Mouse (Mus musculus): ENCODE data around the gene Plekhn1. TPM values are rescaled to one million over a fixed set of nuclear protein-coding genes. Genes with fewer than 3 reads are reported as not detected.
A peak's percentile ranks its signal among the peaks of the same experiment; 100 is the strongest.

Plekhn1 gene
- polyA plus RNA-seq, 1 experiment from 2014 or later: 18.5 TPM

DNA sequence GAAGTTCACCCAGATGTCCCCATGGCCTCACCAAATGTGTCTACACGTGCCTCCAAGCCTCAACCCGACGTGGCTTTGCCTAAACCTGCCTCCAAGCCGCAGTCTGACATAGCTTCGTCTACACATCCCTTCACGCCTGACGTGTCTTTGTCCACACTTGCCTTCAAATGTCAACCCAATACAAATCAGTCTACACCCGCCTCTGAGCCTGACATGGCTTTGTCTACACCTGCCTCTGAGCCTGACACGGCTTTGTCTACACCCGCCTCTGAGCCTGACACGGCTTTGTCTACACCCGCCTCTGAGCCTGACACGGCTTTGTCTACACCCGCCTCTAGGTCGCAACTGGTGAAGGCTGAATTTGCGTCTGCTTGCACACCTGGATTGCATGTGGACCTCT, 16.8 kb downstream of the Plekhn1 start:
- Histone ChIP-seq H3K9me3 (ENCODE audit: control insufficient read depth, low read length) (no peaks in the 10 kb centered on the region), H3K9ac (ENCODE audit: low read length) (no peak overlapping the region), H3K4me2 (ENCODE audit: low read depth, low read length) (no peak overlapping the region), H3K27me3 (ENCODE audit: control insufficient read depth, insufficient read depth, low read depth, low read length) (no peaks in the 10 kb centered on the region), H3K36me3 (ENCODE audit: control insufficient read depth, insufficient read depth, low read length) (no peaks in the 10 kb centered on the region), H3K4me1 (replicated peaks; ENCODE audit: control insufficient read depth, insufficient read depth, low read length) (no peaks in the 10 kb centered on the region), H3K4me3 (ENCODE audit: low read length) (no peak overlapping the region), H3K27ac (ENCODE audit: low read length) (no peak overlapping the region)
- 67% methylated on average over 14 of the region's 16 CpGs for WGBS
- no peak; the same call in 1 of the 2 replicates for ATAC-seq (ENCODE audit: low read depth)

- Histone ChIP-seq H3K9me3 (ENCODE audit: control insufficient read depth, low read length) (no peaks in the 10 kb centered on the region), H3K4me2 (ENCODE audit: low read depth, low read length) (no peak overlapping the region), H3K36me3 (ENCODE audit: control insufficient read depth, insufficient read depth, low read length) (no peaks in the 10 kb centered on the region), H3K27me3 (ENCODE audit: control insufficient read depth, insufficient read depth, low read depth, low read length) (no peaks in the 10 kb centered on the region), H3K27ac (ENCODE audit: low read length) (no peak overlapping the region), H3K4me3 (ENCODE audit: low read length) (no peak overlapping the region), H3K4me1 (replicated peaks; ENCODE audit: control insufficient read depth, insufficient read depth, low read length) (no peaks in the 10 kb centered on the region), H3K9ac (ENCODE audit: low read length) (no peak overlapping the region)
- ATAC-seq (ENCODE audit: low read depth): no peak
- 76% methylated on average over 16 of the region's 16 CpGs for WGBS
These were observed 17.5 kb downstream of the Plekhn1 start for GRCm38 (mm10) chr4:156217022-156217669.

DNA sequence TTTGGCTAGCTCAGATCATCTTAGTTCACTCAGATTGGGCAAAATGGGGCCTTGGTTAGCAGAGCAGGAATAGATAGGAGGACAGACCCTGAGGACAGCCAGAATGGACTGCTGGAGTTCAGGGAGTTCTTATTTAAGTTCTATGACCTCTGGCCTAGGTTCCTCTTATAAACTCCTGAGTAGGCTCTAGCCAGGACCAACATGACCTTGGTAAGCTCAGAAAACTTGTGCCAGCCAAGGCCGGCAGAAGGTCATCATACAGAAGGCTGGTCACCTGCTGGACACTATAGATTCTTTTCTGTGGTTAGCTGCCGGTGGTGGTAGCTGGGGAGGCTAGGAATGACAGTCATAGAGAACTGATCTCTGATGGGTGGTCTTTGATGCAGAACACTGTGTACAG, 18.5 kb downstream of the Plekhn1 start:
- H3K4me3 ChIP-seq (ENCODE audit: low read length): no peak overlapping the region
- no peaks in the 10 kb centered on the region for H3K9me3 ChIP-seq (ENCODE audit: control insufficient read depth, low read length)
- no peak overlapping the region for H3K9ac ChIP-seq (ENCODE audit: low read length)
- H3K27me3 ChIP-seq (ENCODE audit: control insufficient read depth, insufficient read depth, low read depth, low read length): no peaks in the 10 kb centered on the region
- no peaks in the 10 kb centered on the region for H3K4me1 ChIP-seq (replicated peaks; ENCODE audit: control insufficient read depth, insufficient read depth, low read length)
- no peak overlapping the region for H3K27ac ChIP-seq (ENCODE audit: low read length)
- ATAC-seq (ENCODE audit: low read depth): no peak
- H3K36me3 ChIP-seq (ENCODE audit: control insufficient read depth, insufficient read depth, low read length): no peaks in the 10 kb centered on the region
- H3K4me2 ChIP-seq (ENCODE audit: low read depth, low read length): no peak overlapping the region
- 89% methylated on average over 2 of the region's 2 CpGs for WGBS

- no peak for ATAC-seq (ENCODE audit: low read depth)
- Histone ChIP-seq H3K36me3 (ENCODE audit: control insufficient read depth, insufficient read depth, low read length) (no peaks in the 10 kb centered on the region), H3K4me1 (replicated peaks; ENCODE audit: control insufficient read depth, insufficient read depth, low read length) (no peaks in the 10 kb centered on the region), H3K4me3 (ENCODE audit: low read length) (no peak within 1 kb of the TSS), H3K4me2 (ENCODE audit: low read depth, low read length) (no peak within 1 kb of the TSS), H3K9me3 (ENCODE audit: control insufficient read depth, low read length) (no peaks in the 10 kb centered on the region), H3K27me3 (ENCODE audit: control insufficient read depth, insufficient read depth, low read depth, low read length) (no peaks in the 10 kb centered on the region), H3K9ac (ENCODE audit: low read length) (no peak within 1 kb of the TSS), H3K27ac (ENCODE audit: low read length) (no peak within 1 kb of the TSS)
- 57% methylated on average over 4 of the region's 4 CpGs for WGBS
These were observed 19.0 kb downstream of the Plekhn1 start, which contains the start of gene Perm1 for GRCm38 (mm10) chr4:156215649-156216048. Gene Perm1, plus strand, starts transcription at chr4:156215868.

GRCm38 (mm10) chr4:156213134-156213533, 21.5 kb downstream of the Plekhn1 start:
- no peak overlapping the region for H3K9ac ChIP-seq (ENCODE audit: low read length)
- ATAC-seq (ENCODE audit: low read depth): no peak
- WGBS: 91% methylated on average over 13 of the region's 13 CpGs

DNA sequence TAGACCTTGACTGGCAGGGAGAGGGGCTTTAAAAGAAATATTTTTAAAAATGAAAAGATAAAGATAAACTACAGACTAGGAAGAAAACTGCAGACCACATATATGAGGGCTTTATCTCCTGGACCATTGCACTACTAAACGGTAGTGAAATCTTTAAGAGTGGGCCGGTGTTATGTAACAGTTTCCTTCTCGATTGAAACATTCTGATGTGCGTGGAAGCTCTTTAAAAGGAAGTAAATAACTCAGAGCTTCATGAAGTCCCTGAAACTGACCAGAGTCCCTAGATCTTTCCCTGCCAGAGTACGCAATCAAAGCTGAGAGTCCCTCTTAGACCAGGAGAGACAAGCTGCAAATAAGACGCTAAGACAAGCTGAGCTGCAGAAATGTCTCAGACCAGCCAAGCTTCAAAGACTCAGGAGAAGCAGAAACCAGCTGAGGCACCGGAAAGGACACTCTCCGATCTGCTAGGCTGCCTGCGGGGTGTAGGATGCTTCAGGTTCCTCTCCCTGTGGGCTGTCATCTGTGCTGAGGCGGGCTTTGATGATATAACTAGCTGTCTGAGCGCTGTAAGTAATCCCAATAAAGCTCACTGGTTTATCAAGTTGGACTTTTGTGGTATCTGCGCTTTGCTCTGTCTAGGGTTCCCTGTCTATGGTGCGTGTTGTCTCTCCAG, 24.6 kb downstream of the Plekhn1 start:
- H3K4me2 ChIP-seq (ENCODE audit: low read depth, low read length): no peak overlapping the region
- no peak overlapping the region for H3K27ac ChIP-seq (ENCODE audit: low read length)
- no peak overlapping the region for H3K9ac ChIP-seq (ENCODE audit: low read length)
- no peak overlapping the region for H3K4me3 ChIP-seq (ENCODE audit: low read length)
- no peaks in the 10 kb centered on the region for H3K36me3 ChIP-seq (ENCODE audit: control insufficient read depth, insufficient read depth, low read length)
- ATAC-seq (ENCODE audit: low read depth): no peak
- no peaks in the 10 kb centered on the region for H3K27me3 ChIP-seq (ENCODE audit: control insufficient read depth, insufficient read depth, low read depth, low read length)
- H3K9me3 ChIP-seq (ENCODE audit: control insufficient read depth, low read length): no peaks in the 10 kb centered on the region
- no peaks in the 10 kb centered on the region for H3K4me1 ChIP-seq (replicated peaks; ENCODE audit: control insufficient read depth, insufficient read depth, low read length)
- WGBS: 63% methylated on average over 13 of the region's 13 CpGs

More at GRCm38 (mm10) chr4:156213134-156213533, 21.5 kb downstream of the Plekhn1 start:
- no peaks in the 10 kb centered on the region for H3K9me3 ChIP-seq (ENCODE audit: control insufficient read depth, low read length)
- H3K27ac ChIP-seq (ENCODE audit: low read length): no peak overlapping the region
- no peak overlapping the region for H3K4me2 ChIP-seq (ENCODE audit: low read depth, low read length)
- H3K4me1 ChIP-seq (replicated peaks; ENCODE audit: control insufficient read depth, insufficient read depth, low read length): no peaks in the 10 kb centered on the region
- H3K4me3 ChIP-seq (ENCODE audit: low read length): no peak overlapping the region
- no peaks in the 10 kb centered on the region for H3K36me3 ChIP-seq (ENCODE audit: control insufficient read depth, insufficient read depth, low read length)
- no peaks in the 10 kb centered on the region for H3K27me3 ChIP-seq (ENCODE audit: control insufficient read depth, insufficient read depth, low read depth, low read length)

- H3K4me3 ChIP-seq (ENCODE audit: low read length): no peak overlapping the region
- H3K9ac ChIP-seq (ENCODE audit: low read length): no peak overlapping the region
- peaks cover 5% of the 10 kb centered on the region for H3K4me1 ChIP-seq (replicated peaks; ENCODE audit: control insufficient read depth, insufficient read depth, low read length)
- no peak overlapping the region for H3K27ac ChIP-seq (ENCODE audit: low read length)
- H3K36me3 ChIP-seq (ENCODE audit: control insufficient read depth, insufficient read depth, low read length): no peaks in the 10 kb centered on the region
- no peaks in the 10 kb centered on the region for H3K9me3 ChIP-seq (ENCODE audit: control insufficient read depth, low read length)
- peaks cover 5% of the 10 kb centered on the region; the same call in 1 of the 2 replicates for H3K27me3 ChIP-seq (ENCODE audit: control insufficient read depth, insufficient read depth, low read depth, low read length)
- H3K4me2 ChIP-seq (ENCODE audit: low read depth, low read length): no peak overlapping the region
- 76% methylated on average over 4 of the region's 4 CpGs for WGBS
- no peak for ATAC-seq (ENCODE audit: low read depth)
These were observed 25.8 kb downstream of the Plekhn1 start for GRCm38 (mm10) chr4:156208872-156209271.

- Histone ChIP-seq H3K4me1 (replicated peaks; ENCODE audit: control insufficient read depth, insufficient read depth, low read length) (peaks cover 14% of the 10 kb centered on the region), H3K9me3 (ENCODE audit: control insufficient read depth, low read length) (no peaks in the 10 kb centered on the region), H3K4me3 (ENCODE audit: low read length) (peak overlapping the region; percentile 69), H3K27me3 (ENCODE audit: control insufficient read depth, insufficient read depth, low read depth, low read length) (peaks cover 15% of the 10 kb centered on the region; the same call in 1 of the 2 replicates), H3K4me2 (ENCODE audit: low read depth, low read length) (peak overlapping the region; percentile 96), H3K9ac (ENCODE audit: low read length) (peak overlapping the region; percentile 65), H3K36me3 (ENCODE audit: control insufficient read depth, insufficient read depth, low read length) (no peaks in the 10 kb centered on the region), H3K27ac (ENCODE audit: low read length) (peak overlapping the region; percentile 38)
- WGBS: under 1% methylated on average over 49 of the region's 49 CpGs
- ATAC-seq (ENCODE audit: low read depth): peak; percentile 53
These were observed 31.1 kb downstream of the Plekhn1 start for GRCm38 (mm10) chr4:156203413-156204131.

- peak within 1 kb of the TSS; percentile 96 for H3K4me2 ChIP-seq (ENCODE audit: low read depth, low read length)
- peak within 1 kb of the TSS; percentile 69 for H3K4me3 ChIP-seq (ENCODE audit: low read length)
- H3K4me1 ChIP-seq (replicated peaks; ENCODE audit: control insufficient read depth, insufficient read depth, low read length): peaks cover 14% of the 10 kb centered on the region
- peak within 1 kb of the TSS; percentile 65 for H3K9ac ChIP-seq (ENCODE audit: low read length)
- H3K27ac ChIP-seq (ENCODE audit: low read length): peak within 1 kb of the TSS; percentile 38
- WGBS: 0% methylated on average over 33 of the region's 39 CpGs
- peaks cover 15% of the 10 kb centered on the region; the same call in 1 of the 2 replicates for H3K27me3 ChIP-seq (ENCODE audit: control insufficient read depth, insufficient read depth, low read depth, low read length)
- peak; percentile 82 for ATAC-seq (ENCODE audit: low read depth)
- no peaks in the 10 kb centered on the region for H3K9me3 ChIP-seq (ENCODE audit: control insufficient read depth, low read length)
- no peaks in the 10 kb centered on the region for H3K36me3 ChIP-seq (ENCODE audit: control insufficient read depth, insufficient read depth, low read length)
These were observed 31.6 kb downstream of the Plekhn1 start, which contains the start of gene AW011738 for GRCm38 (mm10) chr4:156203001-156203412. Gene AW011738, plus strand, starts transcription at chr4:156203304.

Data from lung, embryonic 16.5 days (tissue).